Mouse (Mus musculus): Measurements from ENCODE around the gene Tcf7l1. TPM values are rescaled to one million over a fixed set of nuclear protein-coding genes. Genes with fewer than 3 reads are reported as not detected.

Gene Tcf7l1
- not detected for total RNA-seq (2023)

GRCm38 (mm10) chr6:72788892-72789699 lies at the start of gene Tcf7l1:
Gene Tcf7l1, minus strand, starts transcription at chr6:72789254.

DNA sequence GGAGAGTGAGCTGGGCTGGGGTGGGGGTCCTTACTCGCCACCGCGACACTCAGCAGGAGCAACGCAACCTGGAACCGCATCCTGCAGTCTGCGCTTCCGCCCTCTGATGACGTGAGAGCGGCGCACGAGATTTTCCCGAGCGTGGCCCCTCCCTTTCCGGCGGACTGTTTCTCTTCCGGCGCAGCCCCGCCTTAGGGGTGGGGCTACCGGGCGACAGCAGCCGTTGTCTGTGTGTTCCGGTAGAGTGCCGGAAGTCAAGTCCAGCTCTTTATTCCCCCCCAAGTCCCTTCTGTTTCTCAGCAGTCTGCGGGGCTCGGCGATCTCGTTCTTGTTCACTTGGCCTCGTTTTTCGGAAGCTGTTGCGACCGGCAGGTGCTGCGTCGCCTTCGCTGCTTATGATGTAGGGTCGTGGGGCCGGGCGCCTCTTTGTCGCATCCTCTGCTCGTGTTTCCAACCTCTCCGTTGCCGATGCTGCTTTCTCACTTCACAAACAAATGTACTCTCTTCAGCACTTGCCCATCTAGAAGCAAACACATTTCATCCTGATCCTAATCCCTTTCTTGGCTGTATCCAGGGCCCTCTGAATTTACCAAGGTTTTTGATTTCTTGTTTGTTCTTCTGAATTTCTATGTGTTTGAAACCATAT lies 172.3 kb downstream of the Tcf7l1 start, which contains the start of gene Tgoln1:
TSS of gene Tgoln1 (minus strand) at position 358 of the 646 bp plus-strand sequence.

GRCm38 (mm10) chr6:72597956-72598753 lies 190.9 kb downstream of the Tcf7l1 start, which contains the start of the genes Elmod3 and Retsat:
Gene Elmod3, minus strand, starts transcription at chr6:72598413.
Gene Retsat, plus strand, starts transcription at chr6:72598475.

Other genes starting within 250 kb of the Tcf7l1 start
- 100 to 1,000 TPM; 351 to 391 TPM for gene Capg, start 244.9 kb downstream of the Tcf7l1 start, total RNA-seq (2023)
- 10 to 100 TPM; 16.4 to 19.4 TPM for gene Elmod3, start 190.8 kb downstream of the Tcf7l1 start, total RNA-seq (2023)
- gene Retsat, start 190.8 kb downstream of the Tcf7l1 start, total RNA-seq (2023), result 10 to 100 TPM in 1 of 2 experiments, 1 to 10 TPM in 1; 5.9 to 11.7 TPM
- gene Tgoln1, start 172.3 kb downstream of the Tcf7l1 start, total RNA-seq (2023), result 100 to 1,000 TPM; 159 to 172 TPM
- gene Kcmf1, start 110.7 kb upstream of the Tcf7l1 start, total RNA-seq (2023), result 10 to 100 TPM; 54.4 to 63.5 TPM
- 1,000 to 10,000 TPM; 1,503 to 1,622 TPM for gene Tmsb10, start 169.5 kb upstream of the Tcf7l1 start, total RNA-seq (2023)